Mouse (Mus musculus) gastrocnemius, adult 2 months (tissue): ENCODE measurements around the gene Ces1a. TPM values are rescaled to one million over a fixed set of nuclear protein-coding genes. Genes with fewer than 3 reads are reported as not detected.

ENCODE experiments used
- DNase-seq: peaks from one replicate; pipeline ENCODE4 v3.0.0; 2022
- H3K27ac ChIP-seq: fragments of 200-600 bp; 2 replicates; pipeline ENCODE4 v1.8.1; 2022; ENCODE audit warnings: mild to moderate bottlenecking
- H3K4me3 ChIP-seq: fragments of 200-600 bp; 2 replicates; pipeline ENCODE4 v1.8.1; 2022; ENCODE audit warnings: mild to moderate bottlenecking, moderate library complexity
- CTCF ChIP-seq: fragments of 200-600 bp; IDR thresholded peaks from 2 replicates; pipeline ENCODE4 v1.8.1; 2022; ENCODE audit warnings: antibody characterized with exemption, mild to moderate bottlenecking, moderate library complexity
- intact Hi-C: fragments of 180-260 bp; cut with DNase I; formaldehyde crosslinking; loops from one replicate; pipeline ENCODE4 v1.15.1; 2025
- total RNA-seq, 2 experiments: library from RNA; stranded (reverse); gene quantifications; 2 replicates each; pipeline ENCODE4 v1.2.3; 2021

Gene Ces1a
- total RNA-seq, 2 experiments from 2014 or later, result not detected

GRCm38 (mm10) chr8:92976656-92977055, 71.3 kb downstream of the Ces1a start:
- intact Hi-C loops, result no loop called here
- DNase-seq, result peak; percentile 35
- H3K4me3 ChIP-seq, result no peak overlapping the region
- H3K27ac ChIP-seq, result peak overlapping the region; percentile 61
- no peak for TF ChIP-seq CTCF

GRCm38 (mm10) chr8:92972949-92973348, 75.0 kb downstream of the Ces1a start:
- no peak for TF ChIP-seq CTCF
- intact Hi-C loops, result no loop called here
- peak; percentile 86 for DNase-seq
- Histone ChIP-seq H3K4me3 (no peak overlapping the region), H3K27ac (no peak overlapping the region)

Other genes with a start within 250 kb of the Ces1a start
- 10 to 100 TPM; 35.5 to 75.4 TPM for gene Mmp2, start 220.9 kb downstream of the Ces1a start, total RNA-seq
- under 1 TPM; 0.15 to 0.22 TPM for gene Lpcat2, start 192.9 kb downstream of the Ces1a start, total RNA-seq
- not detected for gene Capns2, start 146.8 kb downstream of the Ces1a start, total RNA-seq
- gene Slc6a2, start 88.1 kb downstream of the Ces1a start, total RNA-seq, result under 1 TPM; 0.20 to 0.39 TPM
- not detected for gene Ces1b, start 31.8 kb upstream of the Ces1a start, total RNA-seq
- gene Ces1c, start 83.1 kb upstream of the Ces1a start, total RNA-seq, result not detected
- gene Ces1d, start 149.6 kb upstream of the Ces1a start, total RNA-seq, result 100 to 1,000 TPM in 1 of 2 experiments, 10 to 100 TPM in 1; 50.8 to 119 TPM
- 1 to 10 TPM in 1 of 2 experiments, under 1 TPM in 1; 0.43 to 1.1 TPM for gene Ces1e, start 181.4 kb upstream of the Ces1a start, total RNA-seq
- under 1 TPM in 1 of 2 experiments, not detected in 1; 0.28 TPM for gene Ces1f, start 231.6 kb upstream of the Ces1a start, total RNA-seq